8 mouse cellular contexts compared by ENCODE assay signal in the genomic region with DNA sequence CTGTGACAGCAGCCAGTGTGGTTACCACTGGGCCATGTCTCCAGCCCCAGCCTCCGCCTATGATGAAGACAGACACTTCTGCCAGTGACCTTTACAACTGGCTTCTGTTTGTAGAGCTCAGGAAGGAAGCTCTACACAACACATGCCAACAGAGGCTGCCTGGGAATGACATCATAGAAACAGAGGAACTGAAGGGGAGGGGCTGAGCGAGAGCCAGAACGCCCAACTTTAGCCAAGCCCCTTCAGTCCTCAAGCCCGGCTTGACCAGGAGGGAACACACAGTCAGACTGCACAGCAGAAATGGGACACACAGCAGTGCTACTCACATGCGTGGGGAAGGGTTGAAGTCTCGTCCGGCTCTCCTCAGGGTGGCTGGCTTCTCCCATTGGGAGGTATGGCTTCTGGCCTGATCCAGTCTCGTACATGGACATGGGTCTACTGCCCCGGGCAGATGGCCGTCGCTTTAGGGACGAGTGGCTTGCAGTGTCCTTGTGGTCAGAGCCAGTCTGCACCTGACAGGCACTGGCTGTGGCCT. TPM values are rescaled to one million over a fixed set of nuclear protein-coding genes. Genes with fewer than 3 reads are reported as not detected.
DNase-seq lines count a peak whose midpoint lies in the region; ATAC-seq lines count a peak whose summit lies in the region.

No protein-coding gene starts in this region.

- no peaks in the 10 kb centered on the region for H3K27me3 ChIP-seq in heart, embryonic 11.5 days (ENCODE audit: control insufficient read depth, insufficient read depth, low read length)
- H3K27me3 ChIP-seq in liver, embryonic 12.5 days (replicated peaks), result no peaks in the 10 kb centered on the region

- H3K4me2 ChIP-seq in heart, embryonic 11.5 days, result no peak overlapping the region
- H3K4me2 ChIP-seq in liver, embryonic 12.5 days, result no peak overlapping the region

- H3K9me3 ChIP-seq in heart, embryonic 11.5 days (replicated peaks; ENCODE audit: control insufficient read depth, low read length), result no peaks in the 10 kb centered on the region
- H3K9me3 ChIP-seq in liver, embryonic 12.5 days (replicated peaks), result no peaks in the 10 kb centered on the region

- intact Hi-C loops in left cerebral cortex, postnatal 25 days (cut with DNase I), result no loop called here

- no peak overlapping the region for H3K4me3 ChIP-seq in heart, embryonic 11.5 days (ENCODE audit: low read depth, low read length)
- H3K4me3 ChIP-seq in liver, embryonic 12.5 days, result no peak overlapping the region

- 0 out of 2 replicates have a peak, but pooled peaks have one; percentile 44 for ATAC-seq in heart, embryonic 11.5 days (replicated peaks; ENCODE audit: insufficient number of reproducible peaks, low FRiP score, low TSS enrichment)
- ATAC-seq in liver, embryonic 12.5 days, result peak; percentile 15; the same call in 1 of the 2 replicates

- peaks cover 7% of the 10 kb centered on the region; the same call in 1 of the 2 replicates for H3K4me1 ChIP-seq in heart, embryonic 11.5 days (ENCODE audit: control insufficient read depth, insufficient read depth, low read length)
- peaks cover 9% of the 10 kb centered on the region; the same call in 1 of the 2 replicates for H3K4me1 ChIP-seq in liver, embryonic 12.5 days

- H3K27ac ChIP-seq in heart, embryonic 11.5 days (ENCODE audit: low read depth, low read length), result no peak overlapping the region
- no peak overlapping the region for H3K27ac ChIP-seq in liver, embryonic 12.5 days

- 85% methylated on average over 12 of the region's 12 CpGs for WGBS in heart, embryonic 11.5 days (ENCODE audit: insufficient replicate concordance)
- 79% methylated on average over 12 of the region's 12 CpGs for WGBS in liver, embryonic 12.5 days (ENCODE audit: insufficient replicate concordance)

- peak; percentile 64 for DNase-seq in adrenal gland, postnatal 10 days
- peak; percentile 52 for DNase-seq in cerebellum, adult 8-10 months
- no peak for DNase-seq in thymus, postnatal 14 days
- DNase-seq in thymus, postnatal 25 days, result no peak
- DNase-seq in left cerebral cortex, postnatal 25 days (ENCODE audit: low spot score in 2 of 2), result no peak
- DNase-seq in layer of hippocampus, adult 11-12 months (ENCODE audit: low spot score), result no peak

- peaks cover 33% of the 10 kb centered on the region for H3K36me3 ChIP-seq in heart, embryonic 11.5 days (ENCODE audit: control insufficient read depth, insufficient read depth, low read length)
- peaks cover 96% of the 10 kb centered on the region for H3K36me3 ChIP-seq in liver, embryonic 12.5 days

- no peak overlapping the region for H3K9ac ChIP-seq in heart, embryonic 11.5 days (ENCODE audit: low read depth, low read length)
- no peak overlapping the region for H3K9ac ChIP-seq in liver, embryonic 12.5 days

RNA-seq across cellular contexts. Expression of gene Tchp, which starts 31.2 kb away (rescaled TPM):
- total RNA-seq in adrenal gland, postnatal 10 days (2021), result 10 to 100 TPM in 1 of 2 experiments, 1 to 10 TPM in 1; 5.7 to 11.7 TPM
- 8.0 and 8.3 TPM in 2 replicates for polyA plus RNA-seq in heart, embryonic 11.5 days (2014; fragmentation: Nextera tagmentation; extraction: Ambion mirVana)
- polyA plus RNA-seq in liver, embryonic 12.5 days (2016; fragmentation: Nextera tagmentation; extraction: Ambion mirVana), result 6.2 and 7.5 TPM in 2 replicates
- 10 to 100 TPM; 11.6 to 13.6 TPM for total RNA-seq in left cerebral cortex, postnatal 25 days (2021)

RNA-seq across cellular contexts. Expression of gene Ankrd13a, which starts 35.7 kb away (rescaled TPM):
- total RNA-seq in adrenal gland, postnatal 10 days (2021), result 10 to 100 TPM; 91.7 to 95.0 TPM
- 37.6 and 39.7 TPM in 2 replicates for polyA plus RNA-seq in heart, embryonic 11.5 days (2014; fragmentation: Nextera tagmentation; extraction: Ambion mirVana)
- 85.2 and 87.5 TPM in 2 replicates for polyA plus RNA-seq in liver, embryonic 12.5 days (2016; fragmentation: Nextera tagmentation; extraction: Ambion mirVana)
- total RNA-seq in left cerebral cortex, postnatal 25 days (2021), result 10 to 100 TPM; 30.6 to 34.9 TPM

RNA-seq across cellular contexts. Expression of gene Git2, which starts 36.5 kb away (rescaled TPM):
- 10 to 100 TPM; 45.3 to 63.5 TPM for total RNA-seq in adrenal gland, postnatal 10 days (2021)
- polyA plus RNA-seq in heart, embryonic 11.5 days (2014; fragmentation: Nextera tagmentation; extraction: Ambion mirVana), result 28.9 and 30.6 TPM in 2 replicates
- 28.1 and 28.3 TPM in 2 replicates for polyA plus RNA-seq in liver, embryonic 12.5 days (2016; fragmentation: Nextera tagmentation; extraction: Ambion mirVana)
- 10 to 100 TPM; 38.1 to 47.0 TPM for total RNA-seq in left cerebral cortex, postnatal 25 days (2021)

RNA-seq across cellular contexts. Expression of gene Gltp, which starts 48.0 kb away (rescaled TPM):
- 10 to 100 TPM; 31.2 to 38.3 TPM for total RNA-seq in adrenal gland, postnatal 10 days (2021)
- polyA plus RNA-seq in heart, embryonic 11.5 days (2014; fragmentation: Nextera tagmentation; extraction: Ambion mirVana), result 55.7 and 57.1 TPM in 2 replicates
- polyA plus RNA-seq in liver, embryonic 12.5 days (2016; fragmentation: Nextera tagmentation; extraction: Ambion mirVana), result 41.9 and 44.0 TPM in 2 replicates
- total RNA-seq in left cerebral cortex, postnatal 25 days (2021), result 10 to 100 TPM; 24.6 to 28.3 TPM

Comparison
In these comparisons a context has a peak if more than half of its experiments do, and no peak if none do; other contexts are left out.
1. DNase-seq: peak in adrenal gland, postnatal 10 days (single experiment) and cerebellum, adult 8-10 months (single experiment); none in thymus, postnatal 14 days (single experiment), thymus, postnatal 25 days (single experiment), left cerebral cortex, postnatal 25 days (0 of 2) and layer of hippocampus, adult 11-12 months (single experiment).